ENCODE assay signal across 8 mouse cellular contexts in genomic region chr17:30197280-30198030, GRCm38 (mm10).
DNase-seq lines count a peak whose midpoint lies in the region; ATAC-seq and TF ChIP-seq lines count a peak whose summit lies in the region.

No protein-coding gene starts in this region.

- H3K27me3 ChIP-seq in hindbrain, embryonic 10.5 days (ENCODE audit: insufficient read depth, poor library complexity, severe bottlenecking), result no peaks in the 10 kb centered on the region
- no peaks in the 10 kb centered on the region for H3K27me3 ChIP-seq in hindbrain, embryonic 11.5 days (ENCODE audit: control insufficient read depth, insufficient read depth, low read length)
- H3K27me3 ChIP-seq in heart, postnatal 0 days (ENCODE audit: control insufficient read depth, insufficient read depth, low read length), result no peaks in the 10 kb centered on the region

- no peak overlapping the region for H3K4me2 ChIP-seq in hindbrain, embryonic 11.5 days (replicated peaks; ENCODE audit: low read depth, low read length)
- peak overlapping the region; percentile 22; the same call in 1 of the 2 replicates for H3K4me2 ChIP-seq in heart, postnatal 0 days (ENCODE audit: low read depth, low read length)

- no peak for TF ChIP-seq CTCF in heart, postnatal 0 days (IDR thresholded peaks at IDR 0.05; ENCODE audit: low read depth)

- H3K9ac ChIP-seq in hindbrain, embryonic 11.5 days (ENCODE audit: low read depth, low read length), result no peak overlapping the region
- peak overlapping the region; percentile 15; the same call in 1 of the 2 replicates for H3K9ac ChIP-seq in heart, postnatal 0 days (replicated peaks; ENCODE audit: low read depth, low read length)

- no peaks in the 10 kb centered on the region for H3K9me3 ChIP-seq in hindbrain, embryonic 10.5 days
- no peaks in the 10 kb centered on the region for H3K9me3 ChIP-seq in hindbrain, embryonic 11.5 days (ENCODE audit: control insufficient read depth, low read length)
- no peaks in the 10 kb centered on the region for H3K9me3 ChIP-seq in heart, postnatal 0 days (replicated peaks; ENCODE audit: control insufficient read depth, low read length)

- H3K4me1 ChIP-seq in hindbrain, embryonic 10.5 days (replicated peaks), result peaks cover 75% of the 10 kb centered on the region
- no peaks in the 10 kb centered on the region; the same call in none of the 2 replicates for H3K4me1 ChIP-seq in hindbrain, embryonic 11.5 days (replicated peaks; ENCODE audit: control insufficient read depth, insufficient read depth, low read length)
- peaks cover 72% of the 10 kb centered on the region for H3K4me1 ChIP-seq in heart, postnatal 0 days (ENCODE audit: control insufficient read depth, insufficient read depth)

- DNase-seq in hindbrain, embryonic 10.5 days (ENCODE audit: low spot score), result no peak
- no peak for DNase-seq in hindbrain, embryonic 11.5 days (ENCODE audit: low spot score)
- peak; percentile 37 for DNase-seq in testis, postnatal 10 days (ENCODE audit: low spot score)
- DNase-seq in testis, postnatal 14 days (ENCODE audit: low spot score), result no peak
- DNase-seq in heart, postnatal 0 days (ENCODE audit: low spot score), result no peak
- peak; percentile 68 for DNase-seq in naive thymus-derived CD4-positive, alpha-beta T cell, adult 2 months (ENCODE audit: low read depth)
- DNase-seq in c-Kit-positive CD71-positive TER-119-positive erythroid progenitor cells, embryonic 14.5 days (ENCODE audit: low spot score), result no peak

- peaks cover 40% of the 10 kb centered on the region for H3K36me3 ChIP-seq in hindbrain, embryonic 10.5 days
- H3K36me3 ChIP-seq in hindbrain, embryonic 11.5 days (ENCODE audit: control insufficient read depth, insufficient read depth, low read length), result no peaks in the 10 kb centered on the region
- H3K36me3 ChIP-seq in heart, postnatal 0 days (replicated peaks; ENCODE audit: control insufficient read depth, insufficient read depth, low read length), result peaks cover 7% of the 10 kb centered on the region; the same call in 1 of the 2 replicates

- H3K27ac ChIP-seq in hindbrain, embryonic 10.5 days, result peak overlapping the region; percentile 62
- no peak overlapping the region for H3K27ac ChIP-seq in hindbrain, embryonic 11.5 days (ENCODE audit: low read depth, low read length)
- peak overlapping the region; percentile 74 for H3K27ac ChIP-seq in heart, postnatal 0 days (ENCODE audit: low read depth)

- WGBS in hindbrain, embryonic 10.5 days, result 75% methylated on average over 12 of the region's 12 CpGs
- WGBS in hindbrain, embryonic 11.5 days, result 72% methylated on average over 12 of the region's 12 CpGs
- WGBS in heart, postnatal 0 days, result 42% methylated on average over 12 of the region's 12 CpGs

- no peak for ATAC-seq in hindbrain, embryonic 11.5 days (ENCODE audit: low FRiP score)
- no peak for ATAC-seq in heart, postnatal 0 days (ENCODE audit: insufficient read depth, low read depth)
- no peak for ATAC-seq in activated CD4-positive, CD25-positive, alpha-beta regulatory T cell, adult 4 months

- TF ChIP-seq EP300 in heart, postnatal 0 days (IDR thresholded peaks at IDR 0.05; ENCODE audit: low read depth), result no peak

- H3K4me3 ChIP-seq in hindbrain, embryonic 10.5 days, result no peak overlapping the region
- H3K4me3 ChIP-seq in hindbrain, embryonic 11.5 days (ENCODE audit: low read depth, low read length), result no peak overlapping the region
- H3K4me3 ChIP-seq in heart, postnatal 0 days (ENCODE audit: low read depth, low read length), result no peak overlapping the region

Comparison
In these comparisons a context has a peak if more than half of its experiments do, and no peak if none do; other contexts are left out.
1. DNase-seq: peak in testis, postnatal 10 days (single experiment) and naive thymus-derived CD4-positive, alpha-beta T cell, adult 2 months (single experiment); none in hindbrain, embryonic 10.5 days (single experiment), hindbrain, embryonic 11.5 days (single experiment), testis, postnatal 14 days (single experiment), heart, postnatal 0 days (single experiment) and c-Kit-positive CD71-positive TER-119-positive erythroid progenitor cells, embryonic 14.5 days (single experiment).